8 mouse cellular contexts compared by ENCODE assay signal in the genomic region with DNA sequence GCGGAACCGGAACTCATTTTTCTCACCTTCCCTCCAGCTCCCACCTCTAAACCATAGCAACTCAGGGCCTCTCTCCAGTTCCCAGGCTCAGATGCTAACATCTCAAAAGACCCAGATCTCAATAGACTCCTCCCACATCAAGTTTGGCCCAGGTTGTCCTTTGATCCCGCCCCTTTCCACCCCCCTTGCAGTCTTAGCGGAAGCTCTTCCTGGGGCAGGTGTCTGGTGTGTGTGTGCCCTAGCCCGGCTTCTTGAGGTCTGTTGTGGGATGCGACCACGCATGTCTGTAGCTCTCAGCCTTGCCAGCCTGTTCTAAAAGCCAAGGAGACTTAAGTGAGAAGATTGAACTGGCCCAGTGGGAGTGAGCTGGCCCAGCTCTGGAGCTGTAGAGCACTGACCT. TPM values are rescaled to one million over a fixed set of nuclear protein-coding genes. Genes with fewer than 3 reads are reported as not detected.
DNase-seq lines count a peak whose midpoint lies in the region; ATAC-seq and TF ChIP-seq lines count a peak whose summit lies in the region.

No protein-coding gene starts in this region.

- peak overlapping the region in 1 of 2 experiments; percentile 30; a peak in 2 of 4 replicates for H3K4me3 ChIP-seq in heart, embryonic 14.5 days (ENCODE audit: control insufficient read depth in 1 of 2, insufficient read depth in 1 of 2, low read depth in 1 of 2, low read length in 2 of 2)
- H3K4me3 ChIP-seq in brown adipose tissue, adult 24 weeks (ENCODE audit: insufficient read depth, low read depth, low read length): peak overlapping the region; percentile 19; the same call in 1 of the 2 replicates
- H3K4me3 ChIP-seq in hindbrain, postnatal 0 days (ENCODE audit: low read length): peak overlapping the region; percentile 24
- peak overlapping the region; percentile 43; the same call in 1 of the 2 replicates for H3K4me3 ChIP-seq in midbrain, embryonic 10.5 days

- H3K9ac ChIP-seq in heart, embryonic 14.5 days (ENCODE audit: low read length): peak overlapping the region; percentile 52; the same call in 1 of the 2 replicates
- H3K9ac ChIP-seq in hindbrain, postnatal 0 days (replicated peaks; ENCODE audit: low read length): no peak overlapping the region

- DNase-seq in heart, adult 8-10 months (ENCODE audit: low spot score): no peak
- no peak for DNase-seq in hindbrain, postnatal 0 days (ENCODE audit: low spot score)
- no peak for DNase-seq in midbrain, embryonic 10.5 days (ENCODE audit: low spot score)
- peak; percentile 83 to 90 for DNase-seq in thymus, postnatal 10 days (ENCODE audit: low spot score in 2 of 2)
- no peak for DNase-seq in layer of hippocampus, postnatal 36 days
- no peak for DNase-seq in right cerebral cortex, adult 2 months (ENCODE audit: low spot score in 2 of 2)

- TF ChIP-seq CTCF in hindbrain, postnatal 0 days (IDR thresholded peaks at IDR 0.05; ENCODE audit: low read depth): no peak

- 60% methylated on average over 7 of the region's 7 CpGs for WGBS in heart, embryonic 14.5 days
- 38% methylated on average over 7 of the region's 7 CpGs for WGBS in hindbrain, postnatal 0 days
- WGBS in midbrain, embryonic 10.5 days: 52% methylated on average over 7 of the region's 7 CpGs

- ATAC-seq in heart, embryonic 14.5 days (ENCODE audit: insufficient number of reproducible peaks, insufficient read depth, low FRiP score, low read depth): no peak
- ATAC-seq in hindbrain, postnatal 0 days: no peak; the same call in 1 of the 2 replicates

- H3K36me3 ChIP-seq in heart, embryonic 14.5 days (ENCODE audit: control insufficient read depth, insufficient read depth, low read length): peaks cover 95% of the 10 kb centered on the region
- peaks cover 50% of the 10 kb centered on the region for H3K36me3 ChIP-seq in hindbrain, postnatal 0 days (ENCODE audit: insufficient read depth, low read length)
- peaks cover 99% of the 10 kb centered on the region for H3K36me3 ChIP-seq in midbrain, embryonic 10.5 days

- H3K4me2 ChIP-seq in heart, embryonic 14.5 days (ENCODE audit: low read length): peak overlapping the region; percentile 59
- peak overlapping the region; percentile 53 for H3K4me2 ChIP-seq in hindbrain, postnatal 0 days (ENCODE audit: low read depth, low read length)

- H3K9me3 ChIP-seq in heart, embryonic 14.5 days (ENCODE audit: control insufficient read depth, low read length): no peaks in the 10 kb centered on the region
- H3K9me3 ChIP-seq in hindbrain, postnatal 0 days (ENCODE audit: low read length): no peaks in the 10 kb centered on the region
- H3K9me3 ChIP-seq in midbrain, embryonic 10.5 days (replicated peaks): no peaks in the 10 kb centered on the region

- H3K27ac ChIP-seq in heart, embryonic 14.5 days (replicated peaks in 1 of 2; ENCODE audit: control insufficient read depth in 1 of 2, insufficient read depth in 1 of 2, low read depth in 2 of 2, low read length in 2 of 2): peak overlapping the region in 1 of 2 experiments; percentile 45; a peak in 1 of 4 replicates
- 0 out of 2 replicates have a peak overlapping the region, but pooled peaks have one; percentile 27 for H3K27ac ChIP-seq in brown adipose tissue, adult 24 weeks (replicated peaks; ENCODE audit: low read depth, low read length)
- no peak overlapping the region for H3K27ac ChIP-seq in hindbrain, postnatal 0 days
- no peak overlapping the region for H3K27ac ChIP-seq in midbrain, embryonic 10.5 days (replicated peaks)

- H3K27me3 ChIP-seq in heart, embryonic 14.5 days (ENCODE audit: control insufficient read depth, insufficient read depth, low read length): no peaks in the 10 kb centered on the region
- H3K27me3 ChIP-seq in hindbrain, postnatal 0 days (ENCODE audit: insufficient read depth, low read length): no peaks in the 10 kb centered on the region
- H3K27me3 ChIP-seq in midbrain, embryonic 10.5 days (ENCODE audit: low read depth, poor library complexity, severe bottlenecking): no peaks in the 10 kb centered on the region

- H3K4me1 ChIP-seq in heart, embryonic 14.5 days (ENCODE audit: control insufficient read depth in 2 of 2, insufficient read depth in 2 of 2, low read length in 2 of 2): peaks cover 16 to 39% of the 10 kb centered on the region in 2 experiments
- H3K4me1 ChIP-seq in brown adipose tissue, adult 24 weeks (ENCODE audit: control insufficient read depth, insufficient read depth, insufficient read length, low read length): peaks cover 7% of the 10 kb centered on the region; the same call in 1 of the 2 replicates
- H3K4me1 ChIP-seq in hindbrain, postnatal 0 days (ENCODE audit: insufficient read depth, low read length): peaks cover 23% of the 10 kb centered on the region
- H3K4me1 ChIP-seq in midbrain, embryonic 10.5 days: peaks cover 56% of the 10 kb centered on the region

RNA-seq across cellular contexts. Expression of gene Setd1b, which starts 8.6 kb away (rescaled TPM):
- polyA plus RNA-seq in heart, embryonic 14.5 days (2014; fragmentation: Nextera tagmentation; extraction: Ambion mirVana): 7.9 and 9.3 TPM in 2 replicates
- total RNA-seq in heart, adult 8-10 months (2022): 10 to 100 TPM; 14.3 to 21.5 (median 18.2) TPM
- 5.4 and 8.3 TPM in 2 replicates for polyA plus RNA-seq in brown adipose tissue, adult 24 weeks (2012; ENCODE audit: insufficient read depth, insufficient read length, missing spikeins)
- total RNA-seq in hindbrain, postnatal 0 days (2014; rRNA removed): 4.8 TPM in 2 replicates
- 7.1 and 7.2 TPM in 2 replicates for polyA plus RNA-seq in hindbrain, postnatal 0 days (2015; fragmentation: Nextera tagmentation; extraction: Ambion mirVana)
- 7.4 and 7.9 TPM in 2 replicates for polyA plus RNA-seq in midbrain, embryonic 10.5 days (2016; fragmentation: Nextera tagmentation; extraction: Ambion mirVana)
- 10 to 100 TPM; 31.4 to 36.2 TPM for total RNA-seq in layer of hippocampus, postnatal 36 days (2021)

RNA-seq across cellular contexts. Expression of gene Rhof, which starts 18.1 kb away (rescaled TPM):
- polyA plus RNA-seq in heart, embryonic 14.5 days (2014; fragmentation: Nextera tagmentation; extraction: Ambion mirVana): 0.99 and 2.0 TPM in 2 replicates
- total RNA-seq in heart, adult 8-10 months (2022): 1 to 10 TPM in 1 of 4 experiments, under 1 TPM in 3; 0.38 to 1.7 (median 0.68) TPM
- polyA plus RNA-seq in brown adipose tissue, adult 24 weeks (2012; ENCODE audit: insufficient read depth, insufficient read length, missing spikeins): 0.48 and 0.67 TPM in 2 replicates
- total RNA-seq in hindbrain, postnatal 0 days (2014; rRNA removed): 43.5 and 44.4 TPM in 2 replicates
- 36.6 and 36.8 TPM in 2 replicates for polyA plus RNA-seq in hindbrain, postnatal 0 days (2015; fragmentation: Nextera tagmentation; extraction: Ambion mirVana)
- polyA plus RNA-seq in midbrain, embryonic 10.5 days (2016; fragmentation: Nextera tagmentation; extraction: Ambion mirVana): 1.4 and 1.9 TPM in 2 replicates
- total RNA-seq in layer of hippocampus, postnatal 36 days (2021): 10 to 100 TPM; 43.0 to 48.0 TPM

RNA-seq across cellular contexts. Expression of gene Psmd9, which starts 18.6 kb away (rescaled TPM):
- 53.0 and 64.3 TPM in 2 replicates for polyA plus RNA-seq in heart, embryonic 14.5 days (2014; fragmentation: Nextera tagmentation; extraction: Ambion mirVana)
- 10 to 100 TPM; 11.7 to 16.6 (median 13.8) TPM for total RNA-seq in heart, adult 8-10 months (2022)
- 18.4 and 19.5 TPM in 2 replicates for polyA plus RNA-seq in brown adipose tissue, adult 24 weeks (2012; ENCODE audit: insufficient read depth, insufficient read length, missing spikeins)
- 28.5 and 30.8 TPM in 2 replicates for total RNA-seq in hindbrain, postnatal 0 days (2014; rRNA removed)
- polyA plus RNA-seq in hindbrain, postnatal 0 days (2015; fragmentation: Nextera tagmentation; extraction: Ambion mirVana): 86.1 and 87.2 TPM in 2 replicates
- 75.7 and 78.5 TPM in 2 replicates for polyA plus RNA-seq in midbrain, embryonic 10.5 days (2016; fragmentation: Nextera tagmentation; extraction: Ambion mirVana)
- 10 to 100 TPM; 28.2 to 30.8 TPM for total RNA-seq in layer of hippocampus, postnatal 36 days (2021)

RNA-seq across cellular contexts. Expression of gene Hpd, which starts 31.9 kb away (rescaled TPM):
- polyA plus RNA-seq in heart, embryonic 14.5 days (2014; fragmentation: Nextera tagmentation; extraction: Ambion mirVana): not detected in 2 replicates
- total RNA-seq in heart, adult 8-10 months (2022): not detected
- 1.7 TPM in 2 replicates for polyA plus RNA-seq in brown adipose tissue, adult 24 weeks (2012; ENCODE audit: insufficient read depth, insufficient read length, missing spikeins)
- not detected in 2 replicates for total RNA-seq in hindbrain, postnatal 0 days (2014; rRNA removed)
- not detected in 2 replicates for polyA plus RNA-seq in hindbrain, postnatal 0 days (2015; fragmentation: Nextera tagmentation; extraction: Ambion mirVana)
- not detected in 2 replicates for polyA plus RNA-seq in midbrain, embryonic 10.5 days (2016; fragmentation: Nextera tagmentation; extraction: Ambion mirVana)
- not detected for total RNA-seq in layer of hippocampus, postnatal 36 days (2021)

Comparison
In these comparisons a context has a peak if more than half of its experiments do, and no peak if none do; other contexts are left out.
1. DNase-seq: peak in thymus, postnatal 10 days (2 of 2); none in heart, adult 8-10 months (single experiment), hindbrain, postnatal 0 days (single experiment), midbrain, embryonic 10.5 days (single experiment), layer of hippocampus, postnatal 36 days (0 of 2) and right cerebral cortex, adult 2 months (0 of 2).
2. RNA of gene Rhof, which starts 18.1 kb away (polyA plus RNA-seq): 36.6 to 36.8 TPM in hindbrain, postnatal 0 days; 1.4 to 1.9 TPM in midbrain, embryonic 10.5 days, 0.99 to 2.0 TPM in heart, embryonic 14.5 days and 0.48 to 0.67 TPM in brown adipose tissue, adult 24 weeks; every median in the first group is over 10 times any median in the second.